Mouse (Mus musculus) CH12.LX (cell line): ENCODE data around the gene Ckap5. TPM values are rescaled to one million over a fixed set of nuclear protein-coding genes. Genes with fewer than 3 reads are reported as not detected.

Experiments used
- DNase-seq: peaks from one replicate; pipeline ENCODE4 v3.0.0-alpha.2; 2013; ENCODE audit errors: extremely low read depth
- H3K27ac ChIP-seq: 2 replicates; pipeline ENCODE4 v1.5.1; 2012; ENCODE audit warnings: low read depth, mild to moderate bottlenecking, control low read depth, moderate library complexity; ENCODE audit not compliant: insufficient read depth
- H3K27me3 ChIP-seq: replicated peaks from 2 replicates; pipeline ENCODE3; 2012; ENCODE audit warnings: inconsistent platforms
- H3K36me3 ChIP-seq, 2 experiments: replicated peaks in 1 of 2; 2 replicates each; pipeline versions ENCODE3 to v1.6.1; 2012; ENCODE audit warnings: inconsistent platforms in 1 of 2, low read length in 1 of 2, mild to moderate bottlenecking in 1 of 2, mixed read lengths in 1 of 2, moderate library complexity in 1 of 2; ENCODE audit not compliant: control insufficient read depth in 1 of 2, insufficient read depth in 1 of 2
- H3K4me1 ChIP-seq, 2 experiments: 2 replicates each; pipeline ENCODE4 v1.6.1; 2012; ENCODE audit warnings: inconsistent platforms in 1 of 2, moderate library complexity in 1 of 2; ENCODE audit not compliant: insufficient read depth in 2 of 2, control insufficient read depth in 1 of 2
- H3K4me2 ChIP-seq: 2 replicates; pipeline ENCODE4 v1.6.1; 2012; ENCODE audit warnings: low read depth, mild to moderate bottlenecking, control low read depth; ENCODE audit not compliant: poor library complexity, insufficient read depth, severe bottlenecking
- H3K4me3 ChIP-seq, 3 experiments: fragments of 150-350 bp in 1 of 3; sonication (generic) in 1 of 3; replicated peaks in 1 of 3; 2 replicates each; pipeline versions ENCODE3 to v1.5.1; 2011 to 2012; ENCODE audit warnings: low read depth in 2 of 3, low read length in 2 of 3, mild to moderate bottlenecking in 2 of 3, moderate library complexity in 2 of 3, control low read depth in 1 of 3, improper control_type of control experiment in 1 of 3, inconsistent platforms in 1 of 3, mixed read lengths in 1 of 3; ENCODE audit not compliant: poor library complexity in 1 of 3
- H3K79me2 ChIP-seq: replicated peaks from 2 replicates; pipeline ENCODE4 v1.6.1; 2012; ENCODE audit warnings: mild to moderate bottlenecking, moderate library complexity; ENCODE audit not compliant: control insufficient read depth, poor library complexity, insufficient read depth, severe bottlenecking; ENCODE audit errors: extremely low read depth
- H3K9ac ChIP-seq: 2 replicates; pipeline ENCODE4 v1.6.1; 2012; ENCODE audit warnings: low read depth, mild to moderate bottlenecking, control low read depth, moderate library complexity; ENCODE audit not compliant: insufficient read depth
- H3K9me3 ChIP-seq: replicated peaks from 2 replicates; pipeline ENCODE3; 2012; ENCODE audit warnings: low read length, inconsistent platforms, mixed read lengths
- BHLHE40 ChIP-seq: IDR thresholded peaks from 2 replicates; pipeline ENCODE4 v1.6.1; 2011; ENCODE audit warnings: mild to moderate bottlenecking, low read depth, low read length, improper control_type of control experiment
- CHD2 ChIP-seq: IDR thresholded peaks from 2 replicates; pipeline ENCODE4 v1.6.1; 2011; ENCODE audit warnings: low read length, improper control_type of control experiment
- CTCF ChIP-seq, 2 experiments: IDR thresholded peaks in 1 of 2; conservative IDR thresholded peaks in 1 of 2; 2 replicates each; pipeline ENCODE4 v1.5.1; 2011 to 2012; ENCODE audit warnings: low read depth in 2 of 2, low read length in 2 of 2, improper control_type of control experiment in 1 of 2, inconsistent platforms in 1 of 2, mild to moderate bottlenecking in 1 of 2, moderate library complexity in 1 of 2
- E2F4 ChIP-seq: IDR thresholded peaks from 2 replicates; pipeline ENCODE4 v1.6.1; 2011; ENCODE audit warnings: low read depth, low read length, improper control_type of control experiment; ENCODE audit not compliant: insufficient replicate concordance
- EP300 ChIP-seq: IDR thresholded peaks from 2 replicates; pipeline ENCODE4 v1.6.1; 2011; ENCODE audit warnings: low read length, improper control_type of control experiment
- ETS1 ChIP-seq: conservative IDR thresholded peaks from 2 replicates; pipeline ENCODE4 v1.6.1; 2012; ENCODE audit warnings: low read depth, mild to moderate bottlenecking, inconsistent platforms, low read length, improper control_type of control experiment, moderate library complexity
- HCFC1 ChIP-seq: IDR thresholded peaks from 2 replicates; pipeline ENCODE4 v1.6.1; 2012; ENCODE audit warnings: low read depth, mild to moderate bottlenecking, inconsistent platforms, low read length, improper control_type of control experiment
- IRF4 ChIP-seq: IDR thresholded peaks from 2 replicates; pipeline ENCODE4 v1.6.1; 2014; ENCODE audit warnings: low read depth, mild to moderate bottlenecking, inconsistent platforms, low read length, improper control_type of control experiment
- JUN ChIP-seq: IDR thresholded peaks from 2 replicates; pipeline ENCODE4 v1.6.1; 2011; ENCODE audit warnings: low read depth, mild to moderate bottlenecking, low read length, improper control_type of control experiment, moderate library complexity; ENCODE audit not compliant: insufficient read depth
- JUND ChIP-seq: conservative IDR thresholded peaks from 2 replicates; pipeline ENCODE4 v1.6.1; 2011; ENCODE audit warnings: low read depth, low read length, improper control_type of control experiment
- KAT2A ChIP-seq: IDR thresholded peaks from 2 replicates; pipeline ENCODE4 v1.6.1; 2012; ENCODE audit warnings: low read length, improper control_type of control experiment, inconsistent platforms; ENCODE audit not compliant: insufficient replicate concordance
- MAX ChIP-seq: IDR thresholded peaks from 2 replicates; pipeline ENCODE4 v1.6.1; 2011; ENCODE audit warnings: low read length, improper control_type of control experiment
- MEF2A ChIP-seq: IDR thresholded peaks from 2 replicates; pipeline ENCODE4 v1.6.1; 2014; ENCODE audit warnings: low read depth, mild to moderate bottlenecking, inconsistent platforms, low read length, improper control_type of control experiment, borderline replicate concordance
- NELFE ChIP-seq: IDR thresholded peaks from 2 replicates; pipeline ENCODE4 v1.6.1; 2011; ENCODE audit warnings: low read depth, low read length, improper control_type of control experiment
- NRF1 ChIP-seq: IDR thresholded peaks from 2 replicates; pipeline ENCODE4 v1.6.1; 2014; ENCODE audit warnings: low read depth, mild to moderate bottlenecking, inconsistent platforms, low read length, improper control_type of control experiment, moderate library complexity
- POLR2A ChIP-seq: IDR thresholded peaks from 2 replicates; pipeline ENCODE4 v1.6.1; 2011; ENCODE audit warnings: low read depth, mild to moderate bottlenecking, improper control_type of control experiment, low read length
- POLR2AphosphoS2 ChIP-seq: IDR thresholded peaks from 2 replicates; pipeline ENCODE4 v1.6.1; 2011; ENCODE audit warnings: low read depth, low read length, improper control_type of control experiment
- SIN3A ChIP-seq: IDR thresholded peaks from 2 replicates; pipeline ENCODE4 v1.6.1; 2012; ENCODE audit warnings: low read length, improper control_type of control experiment, inconsistent platforms
- TBP ChIP-seq: conservative IDR thresholded peaks from 2 replicates; pipeline ENCODE4 v1.6.1; 2011; ENCODE audit warnings: low read depth, low read length, improper control_type of control experiment
- UBTF ChIP-seq: IDR thresholded peaks from 2 replicates; pipeline ENCODE4 v1.6.1; 2012; ENCODE audit warnings: low read depth, mild to moderate bottlenecking, inconsistent platforms, low read length, improper control_type of control experiment, moderate library complexity
- USF2 ChIP-seq: conservative IDR thresholded peaks from 2 replicates; pipeline ENCODE4 v1.6.1; 2011; ENCODE audit warnings: low read depth, low read length, improper control_type of control experiment
- ZKSCAN1 ChIP-seq: IDR thresholded peaks from 2 replicates; pipeline ENCODE4 v1.6.1; 2012; ENCODE audit warnings: low read depth, inconsistent platforms, low read length, improper control_type of control experiment, borderline replicate concordance
- ZMIZ1 ChIP-seq: IDR thresholded peaks from 2 replicates; pipeline ENCODE4 v1.6.1; 2012; ENCODE audit warnings: low read depth, mild to moderate bottlenecking, inconsistent platforms, low read length, improper control_type of control experiment
- ZNF384 ChIP-seq: IDR thresholded peaks from 2 replicates; pipeline ENCODE4 v1.6.1; 2012; ENCODE audit warnings: low read depth, low read length, improper control_type of control experiment, inconsistent platforms
- dilution Hi-C: fragments of 300-500 bp; cut with MboI; formaldehyde crosslinking; loops from 2 replicates; pipeline ENCODE4 v1.14.3; 2020; ENCODE audit warnings: low sequenced_read_pairs; ENCODE audit not compliant: extremely low pct_unique_long_range_greater_than_20kb, extremely low pct_ligation_motif_present
- in situ Hi-C: fragments of 300-500 bp; cut with MboI; formaldehyde crosslinking; loops from 3 replicates; pipeline ENCODE4 v1.14.3; 2019; ENCODE audit warnings: low sequenced_read_pairs, low pct_ligation_motif_present, low pct_unique_long_range_greater_than_20kb, mixed read lengths
- polyA plus RNA-seq: library from polyadenylated mRNA; unstranded; fragments of >175 nt; gene quantifications from 2 replicates; pipeline ENCODE4 v1.2.1, GENCODE M21; 2012; ENCODE audit warnings: low read depth; ENCODE audit not compliant: insufficient read length
- total RNA-seq, 2 experiments: library from RNA; depleted of rRNA; stranded (reverse); fragments of 300-350 nt in 1 of 2; fragments of >200 nt in 1 of 2; gene quantifications; 2 replicates each; pipeline ENCODE4 v1.2.3; 2012 to 2014

Ckap5 gene
- total and polyA plus RNA-seq, 3 experiments: 51.5 to 53.0 (median 52.3) TPM

DNA sequence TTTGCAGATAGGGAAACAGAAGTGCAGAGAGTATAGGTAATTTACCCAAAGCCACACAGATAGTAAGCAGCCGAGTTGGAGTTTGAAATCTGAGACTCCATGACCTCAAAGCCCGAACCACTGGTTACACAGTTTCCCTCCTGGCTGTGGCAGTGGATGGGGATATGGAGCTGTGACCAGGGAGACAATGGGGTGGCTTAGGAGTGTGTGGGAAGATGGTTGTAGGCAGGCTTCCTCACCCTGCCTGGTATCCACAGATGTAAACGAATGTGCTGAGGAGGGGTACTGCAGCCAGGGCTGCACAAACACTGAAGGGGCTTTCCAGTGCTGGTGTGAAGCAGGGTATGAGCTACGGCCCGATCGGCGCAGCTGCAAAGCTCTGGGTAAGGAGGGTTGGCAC is 49.7 kb upstream of the Ckap5 start:
- Histone ChIP-seq H3K4me2 (no peak overlapping the region), H3K27ac (no peak overlapping the region)
- dilution Hi-C loops: no loop called here

DNA sequence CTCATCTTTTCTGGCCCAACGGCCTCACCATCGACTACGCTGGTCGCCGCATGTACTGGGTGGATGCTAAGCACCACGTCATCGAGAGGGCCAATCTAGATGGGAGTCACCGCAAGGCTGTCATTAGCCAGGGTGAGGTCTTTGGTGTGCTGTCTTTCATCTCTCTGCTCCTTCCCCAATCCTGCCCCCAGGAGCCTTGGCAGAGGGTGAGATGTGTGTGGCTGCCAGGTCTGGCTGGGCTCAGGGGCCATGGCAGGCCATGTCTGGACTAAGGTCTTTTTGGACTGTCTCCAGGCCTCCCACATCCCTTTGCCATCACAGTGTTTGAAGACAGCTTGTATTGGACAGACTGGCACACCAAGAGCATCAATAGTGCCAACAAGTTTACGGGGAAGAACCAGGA is 46.2 kb upstream of the Ckap5 start:
- in situ Hi-C loops: loop anchor here (5.0 kb wide), 1 partner anchor 198 kb away; no protein-coding TSS in a partner anchor
- H3K9ac ChIP-seq: no peak overlapping the region
- H3K36me3 ChIP-seq: peaks cover 13 to 17% of the 10 kb centered on the region in 2 experiments
- H3K27ac ChIP-seq: no peak overlapping the region
- dilution Hi-C loops: no loop called here
- no peaks in the 10 kb centered on the region for H3K27me3 ChIP-seq
- H3K4me3 ChIP-seq: no peak overlapping the region
- no peak for DNase-seq
- no peaks in the 10 kb centered on the region for H3K79me2 ChIP-seq
- no peak for TF ChIP-seq NRF1
- TF ChIP-seq ZMIZ1: no peak
- no peak for TF ChIP-seq CTCF (conservative IDR thresholded peaks at IDR 0.05 in 1 of 2, IDR thresholded peaks at IDR 0.05 in 1 of 2; ENCODE audit: low read depth in 2 of 2, low read length in 2 of 2)
- TF ChIP-seq KAT2A: no peak
- TF ChIP-seq MAX: no peak
- TF ChIP-seq NELFE: no peak
- TF ChIP-seq JUND: no peak
- TF ChIP-seq SIN3A: no peak
- no peak for TF ChIP-seq HCFC1
- TF ChIP-seq, all 38 proteins: peak for 0
- Histone ChIP-seq H3K4me1 (peaks cover 0 to 31% of the 10 kb centered on the region in 2 experiments; a peak in 3 of 4 replicates), H3K4me2 (no peak overlapping the region), H3K9me3 (no peaks in the 10 kb centered on the region)

More for the DNA sequence above, 49.7 kb upstream of the Ckap5 start:
- no peak for DNase-seq
- Histone ChIP-seq H3K4me1 (peaks cover 0 to 35% of the 10 kb centered on the region in 2 experiments; a peak in 3 of 4 replicates), H3K4me3 (no peak overlapping the region), H3K79me2 (no peaks in the 10 kb centered on the region), H3K9ac (no peak overlapping the region), H3K27me3 (no peaks in the 10 kb centered on the region), H3K9me3 (no peaks in the 10 kb centered on the region), H3K36me3 (peaks cover 19 to 35% of the 10 kb centered on the region in 2 experiments)
- TF ChIP-seq ZKSCAN1: no peak
- TF ChIP-seq POLR2AphosphoS2: no peak
- TF ChIP-seq POLR2A: no peak
- no peak for TF ChIP-seq ZNF384
- no peak for TF ChIP-seq EP300
- no peak for TF ChIP-seq USF2
- TF ChIP-seq CHD2: no peak
- TF ChIP-seq NELFE: no peak
- no peak for TF ChIP-seq UBTF
- TF ChIP-seq TBP: no peak
- TF ChIP-seq IRF4: no peak
- no peak for TF ChIP-seq CTCF (conservative IDR thresholded peaks at IDR 0.05 in 1 of 2, IDR thresholded peaks at IDR 0.05 in 1 of 2; ENCODE audit: low read depth in 2 of 2, low read length in 2 of 2)
- TF ChIP-seq KAT2A: no peak
- TF ChIP-seq ETS1: no peak
- TF ChIP-seq E2F4: no peak
- no peak for TF ChIP-seq BHLHE40
- no peak for TF ChIP-seq JUN
- no peak for TF ChIP-seq NRF1
- no peak for TF ChIP-seq MEF2A
- in situ Hi-C loops: no loop called here
